Mouse (Mus musculus): ENCODE data around the gene Mrps15.
"Not testable (repeated sequence)": the region's sequence is repeated elsewhere in the genome, so short reads cannot be mapped to it uniquely, and the experiment has no call there.

The Mrps15 gene

GRCm38 (mm10) chr4:126077833-126078232, 31.1 kb downstream of the Mrps15 start:
- no peak for DNase-seq (ENCODE audit: low spot score in 2 of 2)

GRCm38 (mm10) chr4:126079266-126079665, 32.5 kb downstream of the Mrps15 start:
- DNase-seq (ENCODE audit: low spot score in 2 of 2) = no peak

- no peak for DNase-seq (ENCODE audit: low spot score in 2 of 2)
These were observed 34.9 kb downstream of the Mrps15 start for GRCm38 (mm10) chr4:126081601-126082000.

- DNase-seq (ENCODE audit: low spot score in 2 of 2) = no peak
These were observed 36.3 kb downstream of the Mrps15 start for GRCm38 (mm10) chr4:126083021-126083420.

GRCm38 (mm10) chr4:126084382-126084781, 37.7 kb downstream of the Mrps15 start:
- no peak for DNase-seq (ENCODE audit: low spot score in 2 of 2)

- DNase-seq (ENCODE audit: low spot score in 2 of 2) = peak; percentile 79 to 81
These were observed 39.4 kb downstream of the Mrps15 start for GRCm38 (mm10) chr4:126085996-126086576.

GRCm38 (mm10) chr4:126090101-126090847, 43.5 kb downstream of the Mrps15 start:
- DNase-seq (ENCODE audit: low spot score in 2 of 2) = no peak

GRCm38 (mm10) chr4:126090848-126091124, 44.1 kb downstream of the Mrps15 start:
- no peak for DNase-seq (ENCODE audit: low spot score in 2 of 2)

GRCm38 (mm10) chr4:126091873-126092272, 45.1 kb downstream of the Mrps15 start:
- DNase-seq (ENCODE audit: low spot score in 2 of 2) = no peak

- not testable (repeated sequence) for DNase-seq (ENCODE audit: low spot score in 2 of 2)
These were observed 49.1 kb downstream of the Mrps15 start for GRCm38 (mm10) chr4:126095622-126096430.

- peak; percentile 97 to 98 for DNase-seq (ENCODE audit: low spot score in 2 of 2)
These were observed 49.9 kb downstream of the Mrps15 start, which contains the start of gene Lsm10 for GRCm38 (mm10) chr4:126096464-126097111. Lsm10 (plus strand) TSS chr4:126096623.

- no peak for DNase-seq (ENCODE audit: low spot score in 2 of 2)
These were observed 51.1 kb downstream of the Mrps15 start for GRCm38 (mm10) chr4:126097711-126098253.

- no peak for DNase-seq (ENCODE audit: low spot score in 2 of 2)
These were observed 52.6 kb downstream of the Mrps15 start for GRCm38 (mm10) chr4:126099365-126099764.

- no peak for DNase-seq (ENCODE audit: low spot score in 2 of 2)
These were observed 54.0 kb downstream of the Mrps15 start for GRCm38 (mm10) chr4:126100764-126101163.

GRCm38 (mm10) chr4:126102061-126102841, 55.5 kb downstream of the Mrps15 start:
- DNase-seq (ENCODE audit: low spot score in 2 of 2) = peak; percentile 54 to 59

GRCm38 (mm10) chr4:126103057-126103581, 56.4 kb downstream of the Mrps15 start:
- DNase-seq (ENCODE audit: low spot score in 2 of 2) = peak; percentile 86 to 90

- peak; percentile 92 to 95 for DNase-seq (ENCODE audit: low spot score in 2 of 2)
These were observed 56.9 kb downstream of the Mrps15 start, which contains the start of gene Stk40 for GRCm38 (mm10) chr4:126103590-126104068. Stk40 (plus strand) TSS chr4:126103957.

- peak; percentile 42 to 47 for DNase-seq (ENCODE audit: low spot score in 2 of 2)
These were observed 57.7 kb downstream of the Mrps15 start for GRCm38 (mm10) chr4:126104261-126105075.
